Mouse (Mus musculus) T-helper 2 cell (primary cell): ENCODE measurements around the gene Ppp2r2c.

Source experiments
- in situ Hi-C: fragments of 300-600 bp; cut with MboI, MseI; formaldehyde crosslinking; loops from one replicate; pipeline ENCODE4 v1.15.1; 2025; ENCODE audit warnings: high pct_unique_total_duplicates

Gene Ppp2r2c

DNA sequence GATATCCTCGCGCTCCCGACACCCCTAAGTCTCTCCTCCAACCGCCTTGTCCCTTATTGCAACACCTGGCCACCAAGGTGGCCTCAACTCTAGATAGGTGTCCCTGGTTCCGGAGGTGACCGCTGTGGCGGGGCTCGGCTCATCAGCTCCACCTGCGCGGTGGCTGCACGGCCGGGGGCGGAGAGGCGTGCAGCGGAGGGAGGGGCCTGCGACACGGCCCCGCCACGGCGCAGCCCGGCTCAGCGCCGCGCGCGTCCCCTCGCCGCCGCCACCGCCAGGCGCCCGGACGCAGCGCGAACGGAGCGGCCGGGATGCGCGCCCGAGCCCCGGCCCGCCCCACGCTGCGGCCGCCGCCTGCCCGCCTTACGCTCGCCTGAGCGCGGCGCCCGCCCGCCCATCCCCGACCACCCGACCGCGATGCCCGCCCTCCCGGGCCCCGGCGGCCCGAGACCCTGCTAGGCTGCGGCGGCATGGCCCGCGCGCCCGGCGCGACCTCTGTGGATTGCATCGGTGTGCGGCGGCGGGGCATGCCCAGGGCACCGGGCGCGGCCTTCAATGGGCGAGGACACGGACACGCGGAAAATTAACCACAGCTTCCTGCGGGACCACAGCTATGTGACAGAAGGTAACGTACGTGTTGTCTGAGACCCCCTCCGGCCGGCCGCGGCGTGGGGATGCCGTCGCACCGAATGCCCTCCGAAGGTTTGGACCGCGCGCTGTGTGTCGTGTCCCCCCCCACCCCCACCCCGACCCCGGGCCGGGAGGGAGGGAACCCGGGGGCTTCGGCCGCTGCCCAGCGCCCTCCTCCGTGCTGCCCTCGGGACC, at the start of gene Ppp2r2c:
Ppp2r2c (plus strand) TSS at position 248 of the 825 bp plus-strand sequence.
- in situ Hi-C loops = no loop called here

GRCm38 (mm10) chr5:36819742-36820141, 48.6 kb upstream of the Ppp2r2c start:
- in situ Hi-C loops = no loop called here

DNA sequence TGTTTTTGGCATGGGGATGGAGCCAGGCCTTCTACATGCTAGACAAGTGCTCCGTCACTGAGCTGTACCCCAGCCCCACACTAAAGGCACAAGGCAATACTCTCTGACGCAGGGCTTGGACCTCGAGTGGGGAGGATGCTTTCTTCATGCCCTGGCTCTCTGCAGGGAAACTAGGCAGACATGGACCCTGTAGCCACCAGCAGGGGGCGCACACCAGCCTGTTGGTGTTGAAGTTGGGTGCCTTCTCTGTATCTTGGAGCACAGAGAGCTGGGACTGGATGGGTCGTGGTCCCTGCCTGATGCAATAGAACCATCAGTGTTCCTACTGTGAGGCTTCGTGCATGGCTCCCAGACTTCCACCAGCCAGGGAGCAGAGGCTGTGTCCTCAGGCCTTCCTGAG, 48.2 kb upstream of the Ppp2r2c start:
- in situ Hi-C loops = no loop called here

DNA sequence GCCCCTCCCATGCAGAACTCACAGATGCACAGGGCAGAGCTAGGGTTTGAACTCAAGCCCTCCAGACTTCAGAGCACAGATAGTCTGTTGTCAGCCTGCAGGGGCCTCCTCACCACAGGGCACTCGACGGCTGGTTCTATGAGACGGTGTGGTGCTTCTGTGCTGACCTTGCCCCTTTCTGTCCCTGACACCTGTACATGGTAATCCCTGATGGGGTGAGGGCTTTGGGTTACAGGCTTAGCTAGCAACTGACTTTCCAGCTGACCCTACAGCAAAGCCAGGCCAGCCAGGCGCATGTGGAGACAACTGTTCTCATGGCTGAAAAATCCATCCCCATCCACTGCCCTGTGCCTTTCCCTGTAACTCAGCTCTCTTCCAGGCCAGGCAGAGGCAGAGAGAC, 45.4 kb upstream of the Ppp2r2c start:
- in situ Hi-C loops = no loop called here

DNA sequence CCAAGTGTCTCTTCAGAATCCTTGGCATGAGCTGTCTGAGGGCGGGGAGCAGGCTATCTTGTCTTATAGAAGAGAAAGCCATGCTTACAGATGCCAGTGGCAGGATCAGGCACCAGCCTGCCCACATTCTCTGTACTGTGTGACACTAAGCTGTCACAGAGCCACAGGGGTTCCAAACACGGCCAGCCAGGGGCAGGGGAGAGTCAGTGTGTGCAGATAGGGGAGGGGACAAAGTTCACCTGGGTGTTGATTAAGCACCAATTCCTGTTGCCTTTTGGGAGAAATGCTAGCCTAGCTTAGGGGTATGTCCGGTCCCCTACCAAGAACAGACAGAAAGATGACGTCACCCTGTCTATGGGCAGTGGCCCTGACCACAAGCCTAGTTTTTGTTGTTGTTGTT, 39.2 kb upstream of the Ppp2r2c start:
- in situ Hi-C loops = no loop called here

DNA sequence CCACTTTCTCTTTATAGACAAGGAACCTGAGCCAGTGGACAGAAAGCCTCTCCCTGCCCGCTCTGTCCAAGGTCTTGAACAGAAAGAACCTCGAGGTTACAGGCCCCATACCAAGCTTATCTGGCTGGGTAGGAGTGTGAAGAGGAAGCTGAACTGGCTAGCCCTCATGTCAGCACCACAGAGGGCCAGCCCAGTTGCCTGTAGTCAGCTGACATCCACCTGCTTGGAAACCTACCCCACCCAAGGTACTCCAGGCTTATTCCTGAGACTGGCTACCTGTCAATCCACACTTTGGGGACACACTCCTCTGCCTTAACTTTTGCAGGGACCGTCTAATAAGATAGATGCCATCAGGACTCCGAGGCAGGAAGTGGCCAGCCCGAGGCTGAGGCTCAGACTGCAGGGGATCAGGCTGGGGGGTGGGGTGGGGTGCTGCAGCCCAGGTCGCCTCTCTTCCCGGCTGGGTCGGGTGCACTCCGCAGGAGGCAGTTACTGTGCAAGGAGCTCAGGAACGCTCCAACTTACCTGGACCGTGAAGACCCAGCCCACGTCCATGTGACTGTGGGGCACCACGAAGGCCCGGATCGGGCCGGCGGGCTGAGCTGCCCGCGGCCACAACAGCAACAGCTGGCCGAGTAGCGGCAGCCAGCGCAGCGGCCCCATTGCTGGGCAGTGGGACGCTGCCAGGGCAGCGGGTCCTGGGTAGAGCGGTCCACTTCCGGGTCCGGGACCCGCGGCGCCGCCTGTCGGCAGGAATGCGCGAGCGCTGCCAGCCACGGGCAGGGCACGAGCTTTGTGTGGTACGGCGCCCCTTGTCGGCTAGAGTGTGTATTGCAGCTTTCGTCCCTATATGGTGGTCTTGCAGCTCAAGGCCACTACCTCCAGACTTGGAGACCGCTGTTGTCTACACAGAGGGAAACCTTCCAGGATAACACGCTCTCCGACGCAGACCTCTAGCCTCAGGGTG, 38.1 kb upstream of the Ppp2r2c start, which contains the start of gene Man2b2:
Man2b2 (minus strand) TSS at position 741 of the 967 bp plus-strand sequence.
- in situ Hi-C loops = loop anchor here (5.0 kb wide), 1 partner anchor 78 kb away; no protein-coding TSS in a partner anchor

GRCm38 (mm10) chr5:36831272-36831671, 37.0 kb upstream of the Ppp2r2c start:
- in situ Hi-C loops = loop anchor here (5.0 kb wide), 1 partner anchor 79 kb away; no protein-coding TSS in a partner anchor

DNA sequence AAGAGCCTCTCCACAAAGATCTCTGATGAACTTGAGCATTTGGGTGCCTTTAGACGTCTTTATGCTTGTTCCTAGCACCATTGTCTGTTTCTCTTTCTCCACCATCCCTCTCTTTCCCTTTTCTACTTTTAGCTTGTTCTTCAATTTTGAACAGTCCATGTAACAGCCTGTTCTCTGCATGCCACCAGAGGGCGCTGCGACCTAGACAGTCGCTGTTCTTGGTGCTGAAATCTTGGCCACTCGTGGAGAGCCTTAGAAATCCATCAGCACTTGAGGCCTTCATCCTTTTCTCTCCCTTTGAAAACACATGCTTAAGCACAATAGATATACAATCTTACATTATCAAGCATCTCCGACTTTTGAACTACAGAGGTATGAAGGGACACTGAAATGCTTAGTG, 32.4 kb upstream of the Ppp2r2c start:
- in situ Hi-C loops = no loop called here

DNA sequence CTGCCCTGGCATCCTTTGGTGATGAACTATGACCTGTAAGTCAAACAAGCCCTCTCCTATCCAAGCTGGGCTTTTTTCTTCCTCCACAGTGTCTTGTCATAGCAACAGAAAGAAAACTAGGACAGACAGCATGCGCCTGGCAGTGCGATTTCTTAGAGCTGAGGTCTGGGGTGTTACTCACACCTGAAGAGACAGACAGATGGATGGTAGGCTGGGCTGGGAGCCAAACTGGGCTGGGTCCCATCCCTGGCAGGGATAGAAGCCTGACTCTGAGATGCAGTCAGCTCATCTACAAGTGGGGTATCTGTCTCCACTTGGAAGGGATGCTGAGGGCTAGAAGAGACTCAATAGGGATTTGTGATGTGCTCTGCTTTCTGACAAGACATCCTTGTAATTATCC, 29.3 kb upstream of the Ppp2r2c start:
- in situ Hi-C loops = no loop called here

GRCm38 (mm10) chr5:36839602-36840001, 28.7 kb upstream of the Ppp2r2c start:
- in situ Hi-C loops = no loop called here

GRCm38 (mm10) chr5:36840092-36840491, 28.2 kb upstream of the Ppp2r2c start:
- in situ Hi-C loops = no loop called here

DNA sequence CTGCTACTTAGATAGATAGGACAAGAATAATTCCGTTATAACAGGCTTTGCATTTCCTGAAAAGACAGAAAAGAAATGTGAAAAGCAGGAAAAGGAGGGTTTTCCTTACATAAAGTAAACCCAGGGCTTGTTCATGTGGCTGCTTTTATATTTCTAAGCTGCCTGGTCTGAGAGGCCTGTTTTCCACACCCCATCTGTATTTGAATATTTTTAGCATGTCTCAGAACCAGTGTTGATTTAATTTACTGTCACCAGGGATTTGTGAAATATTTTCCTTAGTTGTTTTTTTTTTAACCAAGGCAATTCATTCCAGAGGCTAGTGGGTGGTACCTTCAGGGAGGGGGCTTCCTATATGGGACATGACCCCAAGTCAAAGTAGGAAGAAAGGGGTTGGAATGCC, 26.6 kb upstream of the Ppp2r2c start:
- in situ Hi-C loops = no loop called here

DNA sequence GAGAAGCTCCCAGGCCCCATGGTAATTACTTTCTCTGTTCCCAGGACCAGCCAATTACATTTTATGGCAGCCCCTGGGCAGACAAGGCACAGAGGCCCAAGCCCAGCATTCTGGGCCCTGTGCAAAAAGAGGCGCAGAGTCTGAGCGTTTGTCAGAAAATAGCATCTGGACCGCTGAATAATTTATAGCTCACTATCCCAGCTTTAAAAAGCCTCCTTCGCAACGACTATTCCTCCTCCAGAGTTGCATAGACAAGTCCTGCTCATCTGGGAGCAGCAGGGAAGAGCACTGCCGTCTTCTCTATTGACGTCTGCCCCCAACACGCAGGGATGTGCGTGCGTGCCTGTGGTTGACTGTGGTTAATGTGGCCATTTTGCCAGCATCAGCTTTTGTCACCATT, 23.8 kb upstream of the Ppp2r2c start:
- in situ Hi-C loops = no loop called here

DNA sequence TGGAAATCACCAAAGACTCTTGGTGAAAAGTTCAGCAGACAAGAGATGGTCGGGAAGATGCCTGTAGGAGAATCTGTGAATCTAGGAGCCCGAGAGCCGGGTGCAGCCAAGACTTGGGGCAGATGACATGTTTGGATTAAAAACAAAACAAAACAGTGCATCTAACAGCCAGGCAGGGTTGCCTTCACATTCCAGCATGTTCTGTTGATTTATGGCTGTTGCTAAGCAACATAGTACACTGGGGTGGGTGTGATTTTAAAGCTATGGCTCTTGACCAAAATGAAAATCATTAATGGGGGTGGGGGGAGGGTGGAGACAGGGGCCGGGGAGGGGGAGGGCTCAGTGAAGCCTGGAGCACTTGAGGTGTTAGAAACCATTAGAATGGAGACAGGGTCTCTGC, 16.7 kb upstream of the Ppp2r2c start:
- in situ Hi-C loops = no loop called here

DNA sequence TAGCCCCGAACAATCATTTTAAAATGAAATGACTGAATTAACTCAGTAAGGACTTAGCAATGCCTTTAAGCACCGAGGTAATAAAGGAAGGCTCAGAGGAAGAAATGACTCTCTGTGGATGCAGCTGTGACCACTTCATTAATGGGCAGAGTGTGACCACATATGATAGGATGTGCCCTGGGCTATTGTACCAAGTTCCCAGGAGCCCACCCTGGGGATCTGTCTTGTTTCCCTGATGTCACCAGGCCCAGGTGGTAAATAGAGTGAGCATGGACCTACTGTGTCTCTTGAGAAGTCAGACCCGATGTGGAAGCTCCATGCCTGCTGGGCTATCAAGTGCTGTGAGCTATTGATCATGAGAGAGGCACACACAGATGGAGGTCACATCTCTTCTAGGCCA, 13.1 kb upstream of the Ppp2r2c start:
- in situ Hi-C loops = no loop called here

- in situ Hi-C loops = no loop called here
These were observed 11.8 kb upstream of the Ppp2r2c start for GRCm38 (mm10) chr5:36856529-36856928.

DNA sequence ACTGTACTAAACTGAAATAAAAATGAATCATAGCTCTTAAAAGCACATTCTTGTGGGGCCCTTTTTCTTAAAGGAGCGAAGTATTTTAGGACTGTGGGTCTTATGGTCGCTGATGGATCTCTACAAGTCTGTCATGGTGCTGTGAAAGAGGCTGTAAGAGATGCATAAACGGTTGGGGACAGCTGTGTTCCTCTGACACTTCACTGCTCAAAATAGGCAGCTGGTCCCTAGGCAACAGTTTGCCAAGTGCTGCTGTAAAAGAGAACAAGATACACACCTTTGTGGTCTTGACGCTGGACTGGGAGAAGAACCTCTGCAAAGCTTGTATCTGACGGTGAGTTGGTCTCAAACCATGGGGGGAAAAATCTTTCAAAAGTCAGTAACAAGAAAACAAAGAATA, 10.8 kb upstream of the Ppp2r2c start:
- in situ Hi-C loops = no loop called here

- in situ Hi-C loops = no loop called here
These were observed 7.2 kb upstream of the Ppp2r2c start for GRCm38 (mm10) chr5:36861084-36861483.

DNA sequence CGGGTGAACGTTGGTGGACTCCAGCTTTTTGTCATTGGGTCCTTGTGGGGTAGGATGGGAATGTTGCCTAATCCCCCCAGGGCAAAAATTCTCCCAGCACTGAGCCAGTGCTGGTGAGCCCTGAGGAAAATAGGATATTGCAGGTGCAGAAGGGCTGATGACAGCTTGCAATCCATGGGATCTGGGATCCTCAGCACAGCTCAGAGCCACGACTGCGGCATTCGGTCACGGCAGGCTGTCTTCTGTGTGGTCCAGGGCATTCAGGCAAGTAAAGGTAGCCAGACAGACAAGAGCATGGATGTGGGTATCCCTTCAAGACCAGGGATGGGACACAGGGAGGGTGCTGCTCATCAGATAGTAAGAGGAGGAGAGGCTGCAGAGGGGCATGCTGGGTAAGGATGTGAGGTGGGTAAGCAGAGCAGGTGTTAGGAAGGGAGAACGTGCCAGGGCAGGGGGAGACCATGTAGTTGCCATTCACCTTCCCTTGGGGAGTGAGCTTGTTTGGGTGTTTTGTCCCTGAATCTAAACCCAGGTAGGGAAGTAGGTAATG, 1.5 kb upstream of the Ppp2r2c start:
- in situ Hi-C loops = no loop called here

DNA sequence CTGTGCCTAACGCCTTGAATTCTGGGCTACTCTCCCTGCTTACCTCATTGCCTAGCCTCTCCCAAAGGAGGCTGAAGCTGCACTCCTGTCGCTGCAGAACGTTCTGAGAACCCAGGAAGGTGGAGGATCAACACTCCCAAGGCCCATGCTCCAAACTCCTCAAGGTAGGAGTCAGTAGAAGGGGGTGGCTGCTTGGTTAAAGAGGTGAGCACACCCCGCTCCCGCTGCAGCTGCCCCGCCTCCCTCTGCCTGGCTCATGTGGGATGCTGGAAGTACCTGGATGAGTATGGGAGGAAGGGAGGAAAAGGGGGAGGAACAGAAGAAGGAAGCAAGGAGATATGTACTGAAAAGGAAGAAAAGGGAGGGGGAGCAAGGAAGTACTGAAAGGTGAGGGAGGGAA, 752 bp upstream of the Ppp2r2c start:
- in situ Hi-C loops = no loop called here

- in situ Hi-C loops = no loop called here
These were observed 869 bp downstream of the Ppp2r2c start for GRCm38 (mm10) chr5:36869186-36869577.
